Mouse (Mus musculus) G1E (cell line): Measurements from ENCODE around the gene Cog8.

Source experiments
- CTCF ChIP-seq: IDR thresholded peaks from 2 replicates; pipeline ENCODE4 v1.5.1; 2012; ENCODE audit warnings: low read depth, low read length, inconsistent platforms, mixed read lengths
- GATA1 ChIP-seq: IDR thresholded peaks from 2 replicates; pipeline ENCODE4 v1.6.1; 2012; ENCODE audit warnings: borderline replicate concordance, low read length, inconsistent platforms, mixed read lengths
- POLR2AphosphoS5 ChIP-seq: IDR thresholded peaks from 2 replicates; pipeline ENCODE4 v1.6.1; 2012; ENCODE audit warnings: low read depth, low read length, inconsistent platforms; ENCODE audit not compliant: insufficient replicate concordance
- TAL1 ChIP-seq: conservative IDR thresholded peaks from 2 replicates; pipeline ENCODE4 v1.6.1; 2012; ENCODE audit warnings: low read depth, low read length, inconsistent platforms, mixed read lengths

DNA sequence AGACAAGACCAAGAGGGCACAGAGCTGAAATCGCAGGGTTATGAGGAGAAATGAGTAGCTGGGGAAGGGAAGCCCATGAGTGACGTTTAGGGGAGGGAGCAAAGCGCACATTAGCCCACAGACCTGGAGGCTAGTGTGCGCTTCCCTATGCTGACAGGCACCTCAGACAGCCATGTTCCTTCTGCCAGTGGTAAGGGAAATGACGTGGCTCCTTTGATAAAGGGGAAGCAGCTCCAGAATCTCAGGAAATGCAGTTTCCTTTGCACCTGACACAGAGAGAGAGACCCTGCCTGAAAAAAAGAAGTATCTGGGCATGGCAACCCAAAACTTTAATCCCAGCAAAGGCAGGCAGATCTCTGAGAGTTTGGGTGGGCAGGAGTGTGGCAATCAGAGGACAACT is 26.4 kb downstream of the Cog8 start:
- TF ChIP-seq CTCF, result no peak
- TF ChIP-seq POLR2AphosphoS5, result no peak
- no peak for TF ChIP-seq TAL1
- TF ChIP-seq GATA1, result no peak
